Mouse (Mus musculus): ENCODE results near the gene Babam2. TPM values are rescaled to one million over a fixed set of nuclear protein-coding genes. Genes with fewer than 3 reads are reported as not detected.
A peak's percentile ranks its signal among the peaks of the same experiment; 100 is the strongest.

Babam2 gene
- polyA plus RNA-seq, 1 experiment from 2014 or later, result 69.4 TPM

DNA sequence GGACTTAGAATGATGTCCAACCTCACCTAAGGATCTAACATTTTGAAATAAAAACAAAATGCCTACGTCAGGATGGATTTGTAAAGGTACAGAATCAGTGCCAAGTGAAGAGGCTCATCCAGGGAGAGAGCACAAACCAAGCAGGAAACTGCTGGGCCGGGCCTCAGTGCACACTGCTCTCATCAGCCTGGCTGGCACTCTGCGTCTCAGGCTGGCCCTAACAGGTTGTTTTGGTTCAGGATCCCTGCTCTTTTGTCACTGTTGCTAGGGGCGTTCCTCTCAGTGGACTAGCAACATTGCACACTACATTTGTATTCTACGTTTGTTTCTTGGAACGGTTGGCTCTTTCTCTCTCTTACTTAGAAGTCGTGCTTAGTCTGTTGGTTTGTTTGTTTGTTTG, 231.5 kb downstream of the Babam2 start:
- H3K4me3 ChIP-seq (ENCODE audit: low read length), result no peak overlapping the region
- no peak overlapping the region for H3K9ac ChIP-seq (replicated peaks; ENCODE audit: low read length)
- no peak overlapping the region for H3K27ac ChIP-seq (ENCODE audit: low read length)
- H3K4me1 ChIP-seq (ENCODE audit: insufficient read depth, low read length), result peaks cover 2% of the 10 kb centered on the region; the same call in 1 of the 2 replicates
- ATAC-seq (ENCODE audit: low FRiP score, low TSS enrichment), result no peak
- no peaks in the 10 kb centered on the region; the same call in 1 of the 2 replicates for H3K9me3 ChIP-seq (ENCODE audit: low read length)
- WGBS, result 72% methylated on average over 7 of the region's 7 CpGs
- no peaks in the 10 kb centered on the region for H3K36me3 ChIP-seq (ENCODE audit: insufficient read depth, low read length)
- H3K27me3 ChIP-seq (ENCODE audit: insufficient read depth, low read length), result no peaks in the 10 kb centered on the region
- no peak overlapping the region for H3K4me2 ChIP-seq (replicated peaks; ENCODE audit: low read depth, low read length)

DNA sequence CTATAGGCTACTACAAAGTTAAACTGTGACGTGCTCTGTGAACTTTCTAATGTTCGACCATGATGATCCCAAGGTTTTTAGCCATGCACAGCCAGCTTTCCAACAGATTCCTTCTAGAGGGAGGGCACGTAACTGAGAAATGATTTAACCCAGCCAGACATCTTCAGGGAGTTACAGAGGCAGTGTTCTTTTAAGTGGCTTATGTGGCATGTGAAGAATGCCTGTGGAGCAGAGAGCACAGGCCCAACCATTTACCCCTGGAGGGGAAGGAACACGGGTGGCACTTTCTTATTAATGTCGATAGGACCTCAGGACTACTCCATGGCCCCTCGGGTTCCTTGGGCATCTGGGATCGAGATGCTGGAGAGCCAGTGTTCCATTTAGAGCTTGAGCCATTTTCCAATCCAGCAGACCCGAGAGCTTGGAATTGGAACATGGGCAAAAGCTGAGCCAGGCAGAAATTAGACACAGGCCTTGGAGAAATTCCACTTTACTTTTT, 233.7 kb downstream of the Babam2 start:
- H3K27me3 ChIP-seq (ENCODE audit: insufficient read depth, low read length), result no peaks in the 10 kb centered on the region
- no peaks in the 10 kb centered on the region for H3K36me3 ChIP-seq (ENCODE audit: insufficient read depth, low read length)
- H3K4me2 ChIP-seq (replicated peaks; ENCODE audit: low read depth, low read length), result no peak overlapping the region
- H3K27ac ChIP-seq (ENCODE audit: low read length), result 0 out of 2 replicates have a peak overlapping the region, but pooled peaks have one; percentile 9
- H3K4me1 ChIP-seq (ENCODE audit: insufficient read depth, low read length), result peaks cover 2% of the 10 kb centered on the region; the same call in 1 of the 2 replicates
- no peaks in the 10 kb centered on the region; the same call in 1 of the 2 replicates for H3K9me3 ChIP-seq (ENCODE audit: low read length)
- no peak for ATAC-seq (ENCODE audit: low FRiP score, low TSS enrichment)
- H3K4me3 ChIP-seq (ENCODE audit: low read length), result no peak overlapping the region
- H3K9ac ChIP-seq (replicated peaks; ENCODE audit: low read length), result no peak overlapping the region
- WGBS, result 73% methylated on average over 8 of the region's 8 CpGs

DNA sequence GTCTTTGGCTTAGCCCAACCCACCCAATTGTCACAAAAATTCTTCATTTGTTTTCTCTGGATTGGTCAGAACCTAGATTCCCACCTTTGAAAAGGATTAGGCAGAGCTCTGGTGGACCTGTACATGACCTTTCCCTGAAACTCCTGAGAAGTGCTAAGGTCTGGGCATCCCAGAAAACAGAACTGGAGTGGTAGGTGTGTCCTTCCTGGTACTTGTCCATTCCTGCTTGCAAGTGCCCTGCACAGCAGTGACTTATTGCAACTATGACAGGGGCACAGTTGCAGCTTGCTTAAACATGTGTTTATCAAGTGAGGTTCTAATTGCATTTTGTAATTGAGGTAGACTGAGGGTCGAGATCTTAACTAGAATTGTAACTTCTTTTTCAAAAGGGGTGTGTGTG, 234.2 kb downstream of the Babam2 start:
- no peaks in the 10 kb centered on the region; the same call in 1 of the 2 replicates for H3K9me3 ChIP-seq (ENCODE audit: low read length)
- no peaks in the 10 kb centered on the region for H3K27me3 ChIP-seq (ENCODE audit: insufficient read depth, low read length)
- H3K9ac ChIP-seq (replicated peaks; ENCODE audit: low read length), result no peak overlapping the region
- no peak overlapping the region for H3K4me2 ChIP-seq (replicated peaks; ENCODE audit: low read depth, low read length)
- ATAC-seq (ENCODE audit: low FRiP score, low TSS enrichment), result no peak
- WGBS, result 78% methylated on average over 1 of the region's 1 CpGs
- H3K4me3 ChIP-seq (ENCODE audit: low read length), result no peak overlapping the region
- H3K36me3 ChIP-seq (ENCODE audit: insufficient read depth, low read length), result no peaks in the 10 kb centered on the region
- peaks cover 2% of the 10 kb centered on the region; the same call in 1 of the 2 replicates for H3K4me1 ChIP-seq (ENCODE audit: insufficient read depth, low read length)
- no peak overlapping the region for H3K27ac ChIP-seq (ENCODE audit: low read length)

DNA sequence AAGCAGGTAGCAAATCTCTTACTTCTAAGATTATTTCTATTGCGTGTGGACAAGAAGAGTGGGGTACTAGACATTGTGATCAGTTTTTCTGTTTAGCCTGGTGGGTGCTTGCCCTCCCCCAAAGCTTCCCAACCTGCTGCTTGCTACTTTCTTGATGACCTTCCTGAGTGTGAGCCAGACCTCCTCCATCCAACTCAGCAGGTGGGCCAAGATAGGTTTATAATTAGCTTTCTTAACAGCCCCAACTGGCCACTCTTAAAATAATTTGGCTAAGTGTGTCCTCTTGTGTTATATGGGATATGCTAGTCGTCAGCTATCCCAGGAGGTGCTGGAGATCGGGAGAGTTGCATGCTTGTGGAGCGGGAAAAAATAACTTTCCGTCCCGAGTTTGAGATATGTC, 235.8 kb downstream of the Babam2 start:
- H3K27me3 ChIP-seq (ENCODE audit: insufficient read depth, low read length), result no peaks in the 10 kb centered on the region
- no peak overlapping the region for H3K9ac ChIP-seq (replicated peaks; ENCODE audit: low read length)
- H3K4me2 ChIP-seq (replicated peaks; ENCODE audit: low read depth, low read length), result no peak overlapping the region
- H3K9me3 ChIP-seq (ENCODE audit: low read length), result no peaks in the 10 kb centered on the region
- H3K4me1 ChIP-seq (ENCODE audit: insufficient read depth, low read length), result peaks cover 2% of the 10 kb centered on the region; the same call in 1 of the 2 replicates
- no peak for ATAC-seq (ENCODE audit: low FRiP score, low TSS enrichment)
- no peaks in the 10 kb centered on the region for H3K36me3 ChIP-seq (ENCODE audit: insufficient read depth, low read length)
- WGBS, result 86% methylated on average over 6 of the region's 6 CpGs
- no peak overlapping the region for H3K4me3 ChIP-seq (ENCODE audit: low read length)
- H3K27ac ChIP-seq (ENCODE audit: low read length), result no peak overlapping the region

DNA sequence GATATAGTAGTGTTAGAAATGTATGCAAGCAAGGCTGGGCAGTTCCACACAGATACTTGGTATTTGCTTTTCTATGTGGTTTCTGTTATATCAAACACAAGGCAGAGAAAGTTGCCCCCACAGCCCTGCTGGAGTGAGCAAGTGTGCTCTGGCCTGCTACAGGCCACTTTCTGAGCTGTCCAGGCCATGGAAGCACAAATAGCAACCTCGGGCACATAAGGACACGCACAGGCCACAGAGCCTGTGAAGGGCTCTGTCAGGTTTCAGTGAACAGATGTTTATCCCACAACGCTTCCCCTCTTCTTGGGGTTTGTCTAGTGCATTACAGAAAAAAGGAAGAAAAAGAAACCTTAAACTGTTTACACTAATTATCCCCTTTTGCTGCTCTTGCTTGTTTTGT, 236.9 kb downstream of the Babam2 start:
- Histone ChIP-seq H3K36me3 (ENCODE audit: insufficient read depth, low read length) (no peaks in the 10 kb centered on the region), H3K27ac (ENCODE audit: low read length) (no peak overlapping the region), H3K9me3 (ENCODE audit: low read length) (no peaks in the 10 kb centered on the region), H3K4me3 (ENCODE audit: low read length) (no peak overlapping the region), H3K4me2 (replicated peaks; ENCODE audit: low read depth, low read length) (no peak overlapping the region), H3K27me3 (ENCODE audit: insufficient read depth, low read length) (no peaks in the 10 kb centered on the region), H3K4me1 (ENCODE audit: insufficient read depth, low read length) (peaks cover 2% of the 10 kb centered on the region; the same call in 1 of the 2 replicates), H3K9ac (replicated peaks; ENCODE audit: low read length) (no peak overlapping the region)
- no peak for ATAC-seq (ENCODE audit: low FRiP score, low TSS enrichment)
- WGBS, result 76% methylated on average over 3 of the region's 3 CpGs

DNA sequence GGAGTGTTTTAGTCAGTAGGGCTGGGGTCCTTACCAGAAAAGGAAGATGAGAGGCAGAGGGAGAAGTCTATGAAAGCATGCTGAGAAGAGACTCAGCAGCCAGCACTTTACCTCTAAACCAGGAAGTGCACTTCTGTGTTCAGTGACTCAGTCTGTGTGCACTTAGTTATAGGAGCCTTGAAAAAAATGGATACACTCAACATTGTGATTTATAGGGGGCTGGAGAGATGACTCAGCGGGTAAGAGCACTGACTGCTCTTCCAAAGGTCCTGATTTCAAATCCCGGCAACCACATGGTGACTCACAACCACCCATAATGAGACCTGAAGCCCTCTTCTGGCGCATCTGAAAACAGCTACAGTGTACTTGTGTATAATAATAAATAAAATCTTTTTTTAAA, 238.5 kb downstream of the Babam2 start:
- no peak for ATAC-seq (ENCODE audit: low FRiP score, low TSS enrichment)
- H3K36me3 ChIP-seq (ENCODE audit: insufficient read depth, low read length), result no peaks in the 10 kb centered on the region
- no peaks in the 10 kb centered on the region for H3K9me3 ChIP-seq (ENCODE audit: low read length)
- H3K4me2 ChIP-seq (replicated peaks; ENCODE audit: low read depth, low read length), result no peak overlapping the region
- no peak overlapping the region for H3K27ac ChIP-seq (ENCODE audit: low read length)
- H3K4me1 ChIP-seq (ENCODE audit: insufficient read depth, low read length), result peaks cover 2% of the 10 kb centered on the region; the same call in 1 of the 2 replicates
- no peaks in the 10 kb centered on the region for H3K27me3 ChIP-seq (ENCODE audit: insufficient read depth, low read length)
- no peak overlapping the region for H3K9ac ChIP-seq (replicated peaks; ENCODE audit: low read length)
- H3K4me3 ChIP-seq (ENCODE audit: low read length), result no peak overlapping the region
- 85% methylated on average over 3 of the region's 3 CpGs for WGBS

DNA sequence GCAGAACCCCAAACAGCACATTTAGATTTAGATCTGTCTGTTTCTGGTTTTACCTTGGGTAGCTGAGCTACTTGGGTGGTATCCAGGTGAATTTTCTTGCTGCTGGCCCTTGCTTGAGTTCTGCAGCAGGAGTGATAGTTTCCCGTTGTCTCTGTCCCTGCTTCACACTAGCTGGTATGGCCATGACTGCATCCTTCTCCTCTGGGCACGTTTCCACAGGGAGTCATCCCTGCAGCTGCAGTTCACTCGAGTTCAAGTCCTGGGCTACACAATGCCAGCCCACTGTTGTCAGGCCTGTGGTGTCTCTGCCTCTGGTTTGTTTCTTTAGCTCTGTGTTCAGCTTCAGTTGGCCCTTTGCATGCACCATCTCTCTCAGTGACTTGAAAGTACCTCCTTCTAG, 239.0 kb downstream of the Babam2 start:
- Histone ChIP-seq H3K27me3 (ENCODE audit: insufficient read depth, low read length) (no peaks in the 10 kb centered on the region), H3K36me3 (ENCODE audit: insufficient read depth, low read length) (no peaks in the 10 kb centered on the region), H3K4me3 (ENCODE audit: low read length) (no peak overlapping the region), H3K4me2 (replicated peaks; ENCODE audit: low read depth, low read length) (no peak overlapping the region), H3K4me1 (ENCODE audit: insufficient read depth, low read length) (no peaks in the 10 kb centered on the region), H3K27ac (ENCODE audit: low read length) (no peak overlapping the region), H3K9ac (replicated peaks; ENCODE audit: low read length) (no peak overlapping the region), H3K9me3 (ENCODE audit: low read length) (no peaks in the 10 kb centered on the region)
- no peak for ATAC-seq (ENCODE audit: low FRiP score, low TSS enrichment)
- WGBS, result 77% methylated on average over 3 of the region's 3 CpGs

DNA sequence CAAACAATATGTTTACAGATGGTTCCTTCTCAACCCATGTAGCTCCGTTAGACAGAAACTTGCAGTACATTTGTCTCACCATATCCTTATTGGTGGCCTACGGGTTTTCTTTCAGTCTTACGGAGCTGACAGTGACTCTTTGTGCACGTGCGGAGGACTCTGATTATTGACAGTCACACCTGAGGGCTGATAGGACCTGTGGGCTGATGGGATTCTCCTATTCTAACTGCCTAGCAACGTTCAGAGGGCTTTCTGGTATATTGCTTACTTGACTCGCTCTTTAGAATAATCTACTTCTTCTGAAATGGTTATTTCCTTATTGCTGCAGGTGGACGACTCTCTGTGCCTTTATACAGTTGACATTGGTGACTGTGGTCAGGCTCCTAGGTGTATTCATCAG, 243.4 kb downstream of the Babam2 start:
- Histone ChIP-seq H3K27me3 (ENCODE audit: insufficient read depth, low read length) (no peaks in the 10 kb centered on the region), H3K4me1 (ENCODE audit: insufficient read depth, low read length) (no peaks in the 10 kb centered on the region), H3K9ac (replicated peaks; ENCODE audit: low read length) (no peak overlapping the region), H3K4me2 (replicated peaks; ENCODE audit: low read depth, low read length) (no peak overlapping the region), H3K9me3 (ENCODE audit: low read length) (no peaks in the 10 kb centered on the region), H3K4me3 (ENCODE audit: low read length) (no peak overlapping the region), H3K36me3 (ENCODE audit: insufficient read depth, low read length) (no peaks in the 10 kb centered on the region), H3K27ac (ENCODE audit: low read length) (no peak overlapping the region)
- ATAC-seq (ENCODE audit: low FRiP score, low TSS enrichment), result no peak
- whole genome bisulfite sequencing, result 91% methylated on average over 8 of the region's 8 CpGs

DNA sequence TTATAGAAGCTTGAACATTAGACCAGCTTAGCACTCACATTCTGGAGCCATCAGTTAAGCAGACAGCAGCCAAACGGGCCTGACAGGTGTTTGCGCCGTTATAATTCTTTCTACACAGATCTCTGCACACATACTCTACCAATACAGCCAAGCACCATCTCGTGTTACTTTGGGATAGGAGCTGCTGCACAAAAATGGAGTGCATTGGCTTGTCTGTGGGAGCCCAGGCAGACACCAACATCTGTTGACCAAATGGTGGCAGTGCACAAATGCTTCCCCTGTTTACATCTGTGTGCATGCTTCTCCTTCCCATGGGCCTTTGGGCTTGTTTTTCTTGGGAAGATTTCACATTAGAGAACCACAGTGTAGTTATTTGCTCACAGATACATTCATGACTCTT, 249.7 kb downstream of the Babam2 start:
- Histone ChIP-seq H3K9me3 (ENCODE audit: low read length) (no peaks in the 10 kb centered on the region), H3K9ac (replicated peaks; ENCODE audit: low read length) (no peak overlapping the region), H3K36me3 (ENCODE audit: insufficient read depth, low read length) (no peaks in the 10 kb centered on the region), H3K4me2 (replicated peaks; ENCODE audit: low read depth, low read length) (no peak overlapping the region), H3K4me3 (ENCODE audit: low read length) (no peak overlapping the region), H3K4me1 (ENCODE audit: insufficient read depth, low read length) (0 out of 2 replicates have a peak, but pooled peaks cover 3% of the 10 kb centered on the region), H3K27ac (ENCODE audit: low read length) (no peak overlapping the region), H3K27me3 (ENCODE audit: insufficient read depth, low read length) (no peaks in the 10 kb centered on the region)
- no peak for ATAC-seq (ENCODE audit: low FRiP score, low TSS enrichment)
- 34% methylated on average over 4 of the region's 4 CpGs for WGBS

DNA sequence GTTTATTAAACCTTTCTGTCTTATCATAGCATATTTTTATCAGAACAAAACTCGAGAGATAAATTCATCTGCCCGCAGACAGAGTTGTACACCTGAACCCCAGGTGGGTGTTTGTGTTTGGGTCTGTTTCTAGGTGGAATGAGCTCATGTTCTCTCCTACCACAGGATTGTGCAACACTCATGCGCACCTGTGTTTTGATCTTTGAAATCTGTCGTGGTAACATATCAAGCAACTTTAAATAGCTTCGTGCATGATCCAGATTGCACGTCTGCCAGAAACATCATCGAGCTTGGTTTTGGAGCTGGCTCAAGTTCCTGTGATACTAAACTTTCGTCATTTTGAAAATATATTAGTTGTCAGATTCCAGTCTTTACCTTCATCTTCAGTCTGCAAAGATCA, 251.9 kb downstream of the Babam2 start:
- 84% methylated on average over 8 of the region's 8 CpGs for WGBS
- Histone ChIP-seq H3K4me1 (ENCODE audit: insufficient read depth, low read length) (0 out of 2 replicates have a peak, but pooled peaks cover 3% of the 10 kb centered on the region), H3K9ac (replicated peaks; ENCODE audit: low read length) (no peak overlapping the region), H3K27ac (ENCODE audit: low read length) (no peak overlapping the region), H3K4me2 (replicated peaks; ENCODE audit: low read depth, low read length) (no peak overlapping the region), H3K9me3 (ENCODE audit: low read length) (no peaks in the 10 kb centered on the region), H3K27me3 (ENCODE audit: insufficient read depth, low read length) (no peaks in the 10 kb centered on the region), H3K4me3 (ENCODE audit: low read length) (no peak overlapping the region), H3K36me3 (ENCODE audit: insufficient read depth, low read length) (no peaks in the 10 kb centered on the region)
- no peak for ATAC-seq (ENCODE audit: low FRiP score, low TSS enrichment)
